Mouse (Mus musculus): ENCODE measurements around the gene Zdhhc22. TPM values are rescaled to one million over a fixed set of nuclear protein-coding genes. Genes with fewer than 3 reads are reported as not detected.

Zdhhc22 gene
- polyA plus RNA-seq, 1 experiment from 2014 or later: 0.42 TPM

DNA sequence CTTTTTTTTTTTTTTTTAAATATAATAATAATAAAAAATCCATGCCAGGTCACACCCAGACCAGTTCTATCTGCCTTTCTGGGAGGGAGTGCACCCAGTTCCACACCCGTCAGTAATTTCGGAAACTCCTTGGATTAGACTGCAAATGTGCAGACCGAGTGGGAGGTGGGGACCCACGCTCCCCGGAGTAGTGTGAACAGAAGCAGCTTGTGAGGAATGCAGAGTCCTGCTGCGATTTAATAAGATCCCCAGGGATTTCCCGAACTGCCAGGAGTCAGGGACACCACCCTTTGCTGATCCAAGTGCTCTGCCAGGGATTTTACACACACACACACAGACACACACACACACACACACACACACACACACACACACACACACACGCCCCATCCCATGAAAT lies 16.5 kb downstream of the Zdhhc22 start:
- 41% methylated on average over 8 of the region's 8 CpGs for WGBS
- ATAC-seq (ENCODE audit: insufficient read depth, low FRiP score, low read depth): no peak
- peaks cover 36% of the 10 kb centered on the region for H3K4me1 ChIP-seq
- peak overlapping the region; percentile 71 for H3K27ac ChIP-seq
- no peaks in the 10 kb centered on the region for H3K36me3 ChIP-seq
- H3K9me3 ChIP-seq: no peaks in the 10 kb centered on the region
- no peak overlapping the region for H3K4me3 ChIP-seq (replicated peaks)
- H3K27me3 ChIP-seq (replicated peaks): no peaks in the 10 kb centered on the region
- no peak overlapping the region for H3K9ac ChIP-seq
- no peak overlapping the region for H3K4me2 ChIP-seq

DNA sequence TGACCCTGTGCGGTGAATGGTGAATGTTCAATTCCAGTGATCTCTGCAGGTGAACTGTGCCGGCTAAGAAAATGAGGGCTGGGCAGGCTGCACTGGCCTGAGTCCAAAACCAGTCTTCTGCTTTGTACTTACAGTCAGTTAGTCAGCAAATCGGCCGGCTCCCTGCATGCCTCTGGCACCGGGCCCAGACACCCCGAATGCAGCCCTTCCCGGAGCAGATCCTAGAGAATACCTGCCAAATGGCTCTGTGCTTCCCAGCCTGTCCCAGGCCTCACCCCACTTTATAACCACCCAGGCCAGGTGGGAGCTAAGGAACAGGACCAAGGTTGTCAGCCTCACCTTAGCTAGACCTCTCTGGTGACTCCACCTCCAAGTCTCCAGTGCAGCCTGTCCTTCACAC lies 17.0 kb downstream of the Zdhhc22 start:
- no peaks in the 10 kb centered on the region for H3K36me3 ChIP-seq
- H3K9ac ChIP-seq: no peak overlapping the region
- WGBS: 16% methylated on average over 7 of the region's 7 CpGs
- peaks cover 33% of the 10 kb centered on the region for H3K4me1 ChIP-seq
- peak overlapping the region; percentile 71 for H3K27ac ChIP-seq
- peak; percentile 68 for ATAC-seq (ENCODE audit: insufficient read depth, low FRiP score, low read depth)
- no peak overlapping the region for H3K4me2 ChIP-seq
- H3K9me3 ChIP-seq: no peaks in the 10 kb centered on the region
- no peak overlapping the region for H3K4me3 ChIP-seq (replicated peaks)
- H3K27me3 ChIP-seq (replicated peaks): no peaks in the 10 kb centered on the region

DNA sequence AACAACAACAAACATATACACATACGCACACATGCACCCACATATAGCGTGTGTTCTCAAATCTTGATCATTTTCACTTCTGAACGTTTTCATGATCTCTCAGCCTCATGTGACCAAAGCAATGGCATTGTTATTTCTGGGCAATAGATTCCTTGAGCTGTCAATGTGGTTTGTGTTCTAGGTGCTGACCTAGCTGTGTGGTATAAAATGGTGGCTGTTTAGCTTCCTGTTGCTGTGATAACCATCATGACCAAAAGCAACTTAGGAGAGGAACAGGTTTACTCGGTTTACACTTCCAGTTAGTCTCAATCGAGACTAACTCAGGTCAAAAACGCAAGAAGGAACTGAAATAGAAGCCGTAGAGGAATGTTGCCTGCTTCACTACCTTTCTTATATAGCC lies 19.1 kb downstream of the Zdhhc22 start:
- Histone ChIP-seq H3K9ac (no peak overlapping the region), H3K27ac (no peak overlapping the region), H3K4me2 (no peak overlapping the region), H3K9me3 (no peaks in the 10 kb centered on the region), H3K4me3 (replicated peaks) (no peak overlapping the region), H3K4me1 (peaks cover 23% of the 10 kb centered on the region), H3K27me3 (replicated peaks) (no peaks in the 10 kb centered on the region), H3K36me3 (no peaks in the 10 kb centered on the region)
- 93% methylated on average over 7 of the region's 7 CpGs for WGBS
- ATAC-seq (ENCODE audit: insufficient read depth, low FRiP score, low read depth): no peak

GRCm38 (mm10) chr12:86969220-86969601 lies 21.0 kb downstream of the Zdhhc22 start:
- Histone ChIP-seq H3K4me1 (peaks cover 9% of the 10 kb centered on the region), H3K36me3 (peaks cover 5% of the 10 kb centered on the region; the same call in 1 of the 2 replicates), H3K4me2 (no peak overlapping the region), H3K9me3 (no peaks in the 10 kb centered on the region), H3K27ac (no peak overlapping the region), H3K27me3 (replicated peaks) (no peaks in the 10 kb centered on the region), H3K9ac (no peak overlapping the region), H3K4me3 (replicated peaks) (no peak overlapping the region)
- no peak for ATAC-seq (ENCODE audit: insufficient read depth, low FRiP score, low read depth)
- WGBS: 71% methylated on average over 3 of the region's 3 CpGs

GRCm38 (mm10) chr12:86968468-86969219 lies 21.6 kb downstream of the Zdhhc22 start:
- H3K4me1 ChIP-seq: peaks cover 6% of the 10 kb centered on the region; the same call in 1 of the 2 replicates
- H3K36me3 ChIP-seq: peaks cover 5% of the 10 kb centered on the region; the same call in 1 of the 2 replicates
- no peak overlapping the region for H3K4me2 ChIP-seq
- H3K9ac ChIP-seq: no peak overlapping the region
- H3K27me3 ChIP-seq (replicated peaks): no peaks in the 10 kb centered on the region
- ATAC-seq (ENCODE audit: insufficient read depth, low FRiP score, low read depth): no peak
- no peak overlapping the region for H3K4me3 ChIP-seq (replicated peaks)
- H3K9me3 ChIP-seq: no peaks in the 10 kb centered on the region
- no peak overlapping the region for H3K27ac ChIP-seq
- WGBS: 62% methylated on average over 13 of the region's 13 CpGs

DNA sequence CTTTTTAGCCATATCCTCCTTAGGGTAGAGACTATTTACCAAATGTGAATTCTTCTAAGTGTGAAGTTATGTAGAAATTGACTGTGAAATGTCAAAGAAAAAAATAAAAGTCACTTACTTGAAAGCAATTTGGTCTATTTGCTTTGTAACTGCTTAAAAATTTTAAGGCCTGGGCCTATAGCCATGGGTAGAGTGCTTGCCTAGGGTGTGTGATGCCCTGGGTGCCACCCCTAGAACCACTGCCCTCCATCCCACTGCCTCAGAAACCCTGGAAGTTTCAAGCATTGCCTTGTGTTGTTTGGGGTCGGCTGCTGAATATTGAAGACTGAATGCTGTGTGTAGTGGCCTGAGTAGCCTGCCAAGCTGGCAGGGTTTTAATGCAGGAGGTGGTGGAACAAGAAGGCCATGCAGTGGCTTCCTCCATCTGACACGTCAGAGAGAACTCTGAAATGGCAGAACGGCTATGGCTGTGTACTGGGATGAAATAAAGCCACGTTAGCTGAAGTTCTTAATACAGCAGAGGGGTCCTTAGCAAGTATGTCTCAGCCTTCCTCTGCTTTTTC lies 24.9 kb downstream of the Zdhhc22 start:
- Histone ChIP-seq H3K4me3 (replicated peaks) (no peak overlapping the region), H3K36me3 (peaks cover 9% of the 10 kb centered on the region), H3K4me1 (no peaks in the 10 kb centered on the region), H3K27me3 (replicated peaks) (no peaks in the 10 kb centered on the region), H3K9ac (no peak overlapping the region), H3K4me2 (no peak overlapping the region), H3K27ac (no peak overlapping the region), H3K9me3 (no peaks in the 10 kb centered on the region)
- no peak for ATAC-seq (ENCODE audit: insufficient read depth, low FRiP score, low read depth)
- 83% methylated on average over 4 of the region's 4 CpGs for WGBS

GRCm38 (mm10) chr12:86964278-86965057 lies 25.8 kb downstream of the Zdhhc22 start:
- Histone ChIP-seq H3K4me3 (replicated peaks) (no peak overlapping the region), H3K27ac (no peak overlapping the region), H3K4me2 (no peak overlapping the region), H3K4me1 (no peaks in the 10 kb centered on the region), H3K9me3 (no peaks in the 10 kb centered on the region), H3K36me3 (peaks cover 17% of the 10 kb centered on the region), H3K27me3 (replicated peaks) (no peaks in the 10 kb centered on the region), H3K9ac (no peak overlapping the region)
- 87% methylated on average over 16 of the region's 16 CpGs for WGBS
- ATAC-seq (ENCODE audit: insufficient read depth, low FRiP score, low read depth): no peak

DNA sequence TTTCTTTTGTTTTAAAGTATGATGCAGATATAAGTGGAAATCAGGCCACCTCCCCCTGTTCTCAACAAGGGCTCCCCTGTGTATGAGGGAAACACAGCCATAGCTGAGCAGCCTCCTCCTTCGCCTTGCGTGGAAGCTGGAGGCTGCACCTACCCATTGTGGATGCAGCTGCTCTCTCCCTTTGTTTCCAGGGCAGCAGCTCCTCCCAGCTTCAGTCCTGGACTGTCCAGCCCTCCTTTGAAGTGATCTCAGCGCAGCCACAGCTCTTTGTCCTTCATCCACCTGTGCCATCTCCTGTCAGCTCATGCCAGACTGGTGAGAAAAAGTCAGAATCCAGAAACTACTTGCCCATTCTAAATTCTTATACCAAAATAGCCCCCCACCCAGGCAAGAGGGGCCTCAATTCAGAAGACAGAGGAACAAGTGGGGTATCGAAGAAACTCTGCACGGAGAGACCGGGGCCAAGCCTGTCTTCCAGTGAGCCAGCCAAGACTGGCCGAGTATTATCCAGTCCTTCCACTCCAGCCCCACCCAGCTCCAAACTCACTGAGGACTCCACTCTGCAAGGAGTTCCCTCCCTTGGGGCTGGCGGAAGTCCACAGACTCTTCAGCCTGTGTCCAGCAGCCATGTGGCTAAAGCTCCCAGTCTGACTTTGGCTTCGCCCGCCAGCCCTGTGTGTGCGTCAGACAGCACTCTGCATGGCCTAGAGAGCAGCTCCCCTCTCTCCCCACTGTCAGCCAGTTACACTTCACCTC lies 28.5 kb downstream of the Zdhhc22 start:
- H3K4me3 ChIP-seq (replicated peaks): no peak overlapping the region
- H3K4me1 ChIP-seq: no peaks in the 10 kb centered on the region
- ATAC-seq (ENCODE audit: insufficient read depth, low FRiP score, low read depth): no peak
- no peaks in the 10 kb centered on the region for H3K9me3 ChIP-seq
- 83% methylated on average over 11 of the region's 11 CpGs for WGBS
- no peak overlapping the region for H3K9ac ChIP-seq
- H3K36me3 ChIP-seq: peaks cover 31% of the 10 kb centered on the region
- H3K27ac ChIP-seq: no peak overlapping the region
- H3K4me2 ChIP-seq: no peak overlapping the region
- no peaks in the 10 kb centered on the region for H3K27me3 ChIP-seq (replicated peaks)

- H3K27me3 ChIP-seq (replicated peaks): no peaks in the 10 kb centered on the region
- H3K4me1 ChIP-seq: no peaks in the 10 kb centered on the region
- no peak overlapping the region for H3K9ac ChIP-seq
- no peak overlapping the region for H3K4me2 ChIP-seq
- no peak for ATAC-seq (ENCODE audit: insufficient read depth, low FRiP score, low read depth)
- H3K4me3 ChIP-seq (replicated peaks): no peak overlapping the region
- WGBS: 92% methylated on average over 3 of the region's 3 CpGs
- H3K9me3 ChIP-seq: no peaks in the 10 kb centered on the region
- no peak overlapping the region for H3K27ac ChIP-seq
- peaks cover 34% of the 10 kb centered on the region for H3K36me3 ChIP-seq
These were observed 29.4 kb downstream of the Zdhhc22 start for GRCm38 (mm10) chr12:86960791-86961335.

DNA sequence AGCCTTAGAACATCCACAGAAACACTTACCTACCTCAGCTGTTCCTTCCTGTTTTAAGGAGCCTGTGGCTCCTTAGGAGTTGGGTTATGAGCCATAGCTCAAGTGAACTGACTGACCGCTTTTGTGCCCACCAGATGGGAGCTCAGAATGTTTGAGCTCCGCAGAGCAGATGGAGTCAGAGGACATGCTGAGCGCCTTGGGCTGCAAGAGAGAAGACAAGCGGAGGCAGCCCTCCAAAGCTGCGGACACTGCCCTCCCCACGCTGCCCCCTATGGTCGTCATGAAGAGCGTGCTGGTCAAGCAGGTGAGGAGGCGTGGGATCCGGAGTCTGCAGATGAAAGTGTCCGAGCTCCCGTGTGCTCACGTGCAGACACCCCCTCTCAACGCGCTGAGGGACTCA lies 30.1 kb downstream of the Zdhhc22 start:
- H3K27ac ChIP-seq: no peak overlapping the region
- no peak overlapping the region for H3K9ac ChIP-seq
- H3K4me2 ChIP-seq: no peak overlapping the region
- H3K36me3 ChIP-seq: peaks cover 38% of the 10 kb centered on the region
- no peaks in the 10 kb centered on the region for H3K4me1 ChIP-seq
- H3K27me3 ChIP-seq (replicated peaks): no peaks in the 10 kb centered on the region
- ATAC-seq (ENCODE audit: insufficient read depth, low FRiP score, low read depth): no peak
- WGBS: 91% methylated on average over 15 of the region's 15 CpGs
- H3K4me3 ChIP-seq (replicated peaks): no peak overlapping the region
- H3K9me3 ChIP-seq: no peaks in the 10 kb centered on the region

DNA sequence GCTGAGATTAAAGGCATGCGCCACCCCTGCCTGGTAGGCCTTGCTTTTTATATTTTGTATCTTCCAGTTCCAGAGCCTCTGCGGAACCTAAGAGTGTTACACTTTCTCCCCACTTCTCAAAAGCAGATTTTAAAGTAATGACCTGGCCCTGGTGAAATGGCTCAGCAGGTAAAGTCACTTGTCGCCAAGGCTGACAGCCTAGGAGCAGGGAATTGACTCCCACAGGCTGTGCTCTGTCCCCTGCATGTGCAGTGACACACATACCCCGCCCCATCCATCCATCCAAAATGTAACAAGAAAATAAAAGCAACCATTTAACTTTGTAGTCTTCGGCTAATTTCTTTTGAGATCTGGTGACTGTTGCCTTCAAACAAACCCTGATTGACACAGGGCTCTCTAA lies 30.6 kb downstream of the Zdhhc22 start:
- no peak overlapping the region for H3K27ac ChIP-seq
- H3K36me3 ChIP-seq: peaks cover 36% of the 10 kb centered on the region
- H3K4me1 ChIP-seq: no peaks in the 10 kb centered on the region
- H3K4me3 ChIP-seq (replicated peaks): no peak overlapping the region
- H3K9ac ChIP-seq: no peak overlapping the region
- no peaks in the 10 kb centered on the region for H3K9me3 ChIP-seq
- ATAC-seq (ENCODE audit: insufficient read depth, low FRiP score, low read depth): no peak
- no peaks in the 10 kb centered on the region for H3K27me3 ChIP-seq (replicated peaks)
- 95% methylated on average over 5 of the region's 5 CpGs for WGBS
- no peak overlapping the region for H3K4me2 ChIP-seq
